Comparison of ENCODE assay signal across 8 mouse cellular contexts in genomic region chr4:118579313-118579712, GRCm38 (mm10). TPM values are rescaled to one million over a fixed set of nuclear protein-coding genes. Genes with fewer than 3 reads are reported as not detected.
A peak's percentile ranks its signal among the peaks of the same experiment; 100 is the strongest.
DNase-seq lines count a peak whose midpoint lies in the region; ATAC-seq and TF ChIP-seq lines count a peak whose summit lies in the region.

No protein-coding gene starts in this region.

- H3K4me2 ChIP-seq in intestine, postnatal 0 days (replicated peaks; ENCODE audit: low read depth) = no peak overlapping the region
- H3K4me2 ChIP-seq in intestine, embryonic 16.5 days (ENCODE audit: low read depth, low read length) = no peak overlapping the region
- H3K4me2 ChIP-seq in intestine, embryonic 15.5 days (replicated peaks) = no peak overlapping the region

- no peaks in the 10 kb centered on the region for H3K9me3 ChIP-seq in intestine, postnatal 0 days (ENCODE audit: control insufficient read depth)
- no peaks in the 10 kb centered on the region for H3K9me3 ChIP-seq in intestine, embryonic 16.5 days (ENCODE audit: control insufficient read depth, low read length)
- no peaks in the 10 kb centered on the region for H3K9me3 ChIP-seq in intestine, embryonic 15.5 days

- H3K9ac ChIP-seq in intestine, postnatal 0 days (ENCODE audit: low read depth, low read length) = no peak overlapping the region
- no peak overlapping the region for H3K9ac ChIP-seq in intestine, embryonic 16.5 days (ENCODE audit: low read depth, low read length)
- H3K9ac ChIP-seq in intestine, embryonic 15.5 days = no peak overlapping the region

- no peak overlapping the region for H3K4me3 ChIP-seq in intestine, postnatal 0 days (ENCODE audit: low read depth, low read length)
- no peak overlapping the region for H3K4me3 ChIP-seq in intestine, embryonic 16.5 days (ENCODE audit: low read length)
- no peak overlapping the region for H3K4me3 ChIP-seq in intestine, embryonic 15.5 days (replicated peaks)

- no peak for ATAC-seq in intestine, postnatal 0 days
- ATAC-seq in intestine, embryonic 16.5 days = no peak
- ATAC-seq in intestine, embryonic 15.5 days = no peak

- no peaks in the 10 kb centered on the region for H3K27me3 ChIP-seq in intestine, postnatal 0 days (replicated peaks; ENCODE audit: control insufficient read depth, insufficient read depth, low read length)
- H3K27me3 ChIP-seq in intestine, embryonic 16.5 days (replicated peaks; ENCODE audit: control insufficient read depth, insufficient read depth, low read length) = no peaks in the 10 kb centered on the region
- peaks cover 11% of the 10 kb centered on the region; the same call in 1 of the 2 replicates for H3K27me3 ChIP-seq in intestine, embryonic 15.5 days (replicated peaks)

- no peaks in the 10 kb centered on the region for H3K36me3 ChIP-seq in intestine, postnatal 0 days (ENCODE audit: control insufficient read depth, insufficient read depth)
- no peaks in the 10 kb centered on the region for H3K36me3 ChIP-seq in intestine, embryonic 16.5 days (ENCODE audit: control insufficient read depth, insufficient read depth, low read length)
- H3K36me3 ChIP-seq in intestine, embryonic 15.5 days = no peaks in the 10 kb centered on the region

- TF ChIP-seq CTCF in intestine, postnatal 0 days (IDR thresholded peaks at IDR 0.05; ENCODE audit: low read depth) = peak; percentile 73

- no peaks in the 10 kb centered on the region for H3K4me1 ChIP-seq in intestine, postnatal 0 days (replicated peaks; ENCODE audit: control insufficient read depth, insufficient read depth, low read length)
- no peaks in the 10 kb centered on the region for H3K4me1 ChIP-seq in intestine, embryonic 16.5 days (ENCODE audit: control insufficient read depth, insufficient read depth, low read length)
- no peaks in the 10 kb centered on the region for H3K4me1 ChIP-seq in intestine, embryonic 15.5 days (replicated peaks)

- DNase-seq in urinary bladder, postnatal 25 days (ENCODE audit: low spot score) = peak; percentile 54
- no peak for DNase-seq in urinary bladder, postnatal 10 days (ENCODE audit: low spot score)
- peak; percentile 49 for DNase-seq in embryo, embryonic 11 days
- peak; percentile 37 for DNase-seq in lung, postnatal 36 days
- DNase-seq in right cerebral cortex, postnatal 25 days = no peak

- 41% methylated on average over 13 of the region's 13 CpGs for WGBS in intestine, postnatal 0 days
- WGBS in intestine, embryonic 16.5 days = 49% methylated on average over 13 of the region's 13 CpGs
- WGBS in intestine, embryonic 15.5 days = 51% methylated on average over 13 of the region's 13 CpGs

- no peak overlapping the region for H3K27ac ChIP-seq in intestine, postnatal 0 days (ENCODE audit: low read depth, low read length)
- H3K27ac ChIP-seq in intestine, embryonic 16.5 days (ENCODE audit: low read length) = no peak overlapping the region
- no peak overlapping the region for H3K27ac ChIP-seq in intestine, embryonic 15.5 days

RNA-seq across cellular contexts. Expression of gene Tmem125, which starts 35.5 kb away (rescaled TPM):
- 19.8 and 20.7 TPM in 2 replicates for polyA plus RNA-seq in intestine, postnatal 0 days (2015; fragmentation: Nextera tagmentation; extraction: Ambion mirVana)
- polyA plus RNA-seq in intestine, embryonic 16.5 days (2015; fragmentation: Nextera tagmentation; extraction: Ambion mirVana) = 20.0 and 20.1 TPM in 2 replicates
- 10.7 and 14.3 TPM in 2 replicates for polyA plus RNA-seq in intestine, embryonic 15.5 days (2015; fragmentation: Nextera tagmentation; extraction: Ambion mirVana)

RNA-seq across cellular contexts. Expression of gene Cfap57, which starts 41.3 kb away (rescaled TPM):
- polyA plus RNA-seq in intestine, postnatal 0 days (2015; fragmentation: Nextera tagmentation; extraction: Ambion mirVana) = 0.29 and 0.42 TPM in 2 replicates
- 0.97 and 1.0 TPM in 2 replicates for polyA plus RNA-seq in intestine, embryonic 16.5 days (2015; fragmentation: Nextera tagmentation; extraction: Ambion mirVana)
- polyA plus RNA-seq in intestine, embryonic 15.5 days (2015; fragmentation: Nextera tagmentation; extraction: Ambion mirVana) = 0.55 and 0.58 TPM in 2 replicates

RNA-seq across cellular contexts. Expression of gene Ebna1bp2, which starts 41.3 kb away (rescaled TPM):
- polyA plus RNA-seq in intestine, postnatal 0 days (2015; fragmentation: Nextera tagmentation; extraction: Ambion mirVana) = 76.2 and 79.9 TPM in 2 replicates
- 105 and 118 TPM in 2 replicates for polyA plus RNA-seq in intestine, embryonic 16.5 days (2015; fragmentation: Nextera tagmentation; extraction: Ambion mirVana)
- 125 and 144 TPM in 2 replicates for polyA plus RNA-seq in intestine, embryonic 15.5 days (2015; fragmentation: Nextera tagmentation; extraction: Ambion mirVana)

RNA-seq across cellular contexts. Expression of gene 2610528J11Rik, which starts 52.5 kb away (rescaled TPM):
- polyA plus RNA-seq in intestine, postnatal 0 days (2015; fragmentation: Nextera tagmentation; extraction: Ambion mirVana) = 119 TPM in 2 replicates
- polyA plus RNA-seq in intestine, embryonic 16.5 days (2015; fragmentation: Nextera tagmentation; extraction: Ambion mirVana) = 104 and 121 TPM in 2 replicates
- 73.5 and 80.3 TPM in 2 replicates for polyA plus RNA-seq in intestine, embryonic 15.5 days (2015; fragmentation: Nextera tagmentation; extraction: Ambion mirVana)

Comparison
In these comparisons a context has a peak if more than half of its experiments do, and no peak if none do; other contexts are left out.
1. DNase-seq: peak in urinary bladder, postnatal 25 days (single experiment), embryo, embryonic 11 days (single experiment) and lung, postnatal 36 days (single experiment); none in urinary bladder, postnatal 10 days (single experiment) and right cerebral cortex, postnatal 25 days (single experiment).